Mouse (Mus musculus) heart, adult 8-10 months (tissue): ENCODE data around the gene Asf1b. TPM values are rescaled to one million over a fixed set of nuclear protein-coding genes. Genes with fewer than 3 reads are reported as not detected.

Source experiments
- DNase-seq: peaks from one replicate; pipeline ENCODE4 v3.0.0; 2022; ENCODE audit warnings: low spot score
- total RNA-seq, 4 experiments: library from RNA; stranded (reverse); gene quantifications; 2 replicates each; pipeline ENCODE4 v1.2.4; 2022

Gene Asf1b
- 1 to 10 TPM in 3 of 4 experiments, under 1 TPM in 1; 0.81 to 2.4 (median 1.7) TPM for total RNA-seq

- DNase-seq: peak; percentile 98
These were observed at the start of gene Asf1b, which contains the start of gene Gm10644 for GRCm38 (mm10) chr8:83955106-83955957. Gene Asf1b (plus strand): TSS chr8:83955507. Gene Gm10644 (minus strand): TSS chr8:83955205.

DNA sequence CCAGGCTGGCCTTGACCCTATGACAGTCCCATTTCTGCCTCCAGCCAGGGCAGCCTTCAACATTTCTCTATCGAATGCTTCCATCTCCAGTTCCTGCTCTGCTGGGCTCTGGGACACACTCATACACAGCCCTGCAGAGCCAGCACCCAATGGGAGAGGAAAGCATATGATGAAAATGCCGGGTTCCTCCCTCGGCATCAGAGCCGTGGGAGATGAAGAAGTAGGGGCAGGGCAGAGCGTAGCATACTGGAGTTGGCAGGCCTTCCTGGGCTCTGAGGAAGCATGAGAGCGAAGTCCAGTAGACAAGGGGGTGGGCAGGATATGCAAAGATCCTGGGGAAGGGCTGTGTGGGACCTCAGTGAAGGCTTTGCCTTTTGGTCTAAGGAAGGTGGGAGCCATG lies 46.7 kb upstream of the Asf1b start:
- no peak for DNase-seq

DNA sequence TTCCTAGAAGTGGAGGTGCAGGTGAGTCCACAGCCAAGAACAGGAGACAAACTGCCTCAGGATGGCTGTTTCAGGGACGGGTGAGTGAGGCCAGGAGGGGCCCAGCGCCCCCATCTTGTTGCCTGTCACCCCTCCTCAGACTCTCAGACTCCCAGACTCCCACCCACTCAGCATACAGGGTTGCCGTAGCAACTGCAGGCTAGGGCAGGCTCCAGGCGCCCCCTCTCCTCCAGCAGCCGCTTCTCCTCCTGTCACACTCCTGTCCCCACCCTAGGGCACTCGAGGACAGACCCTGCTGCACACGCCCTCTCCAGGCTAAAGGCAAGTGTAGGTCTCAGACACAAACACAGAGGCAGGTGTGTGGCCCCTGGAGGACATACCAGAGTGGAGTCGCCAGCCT lies 46.0 kb upstream of the Asf1b start:
- DNase-seq: no peak

GRCm38 (mm10) chr8:83911809-83912731 lies 43.2 kb upstream of the Asf1b start:
- no peak for DNase-seq

- no peak for DNase-seq
These were observed 41.1 kb upstream of the Asf1b start for GRCm38 (mm10) chr8:83914232-83914631.

GRCm38 (mm10) chr8:83914860-83915259 lies 40.4 kb upstream of the Asf1b start:
- no peak for DNase-seq

GRCm38 (mm10) chr8:83916015-83916414 lies 39.3 kb upstream of the Asf1b start:
- no peak for DNase-seq

DNA sequence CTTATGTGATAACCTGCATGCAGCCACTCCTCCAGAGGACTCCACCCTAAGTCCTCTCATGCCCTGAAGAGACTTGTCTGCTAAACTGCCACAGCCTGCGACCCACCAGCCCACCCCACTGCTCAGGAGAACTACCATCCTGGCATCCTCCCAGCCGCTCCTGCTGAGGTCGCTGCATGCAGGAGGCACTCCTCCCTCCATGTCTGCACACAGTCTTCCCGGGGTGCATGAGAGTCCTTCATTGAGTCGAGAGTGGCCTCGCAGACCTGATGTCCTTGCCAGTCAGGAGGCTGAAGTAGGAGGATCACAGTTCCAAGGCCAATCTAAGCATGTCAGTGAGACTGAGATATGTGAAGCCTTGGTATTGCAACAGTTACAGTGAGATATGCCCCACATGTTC lies 37.7 kb upstream of the Asf1b start:
- DNase-seq: no peak

- DNase-seq: peak; percentile 80
These were observed 33.7 kb upstream of the Asf1b start for GRCm38 (mm10) chr8:83921558-83921957.

GRCm38 (mm10) chr8:83922727-83923126 lies 32.6 kb upstream of the Asf1b start:
- no peak for DNase-seq

DNA sequence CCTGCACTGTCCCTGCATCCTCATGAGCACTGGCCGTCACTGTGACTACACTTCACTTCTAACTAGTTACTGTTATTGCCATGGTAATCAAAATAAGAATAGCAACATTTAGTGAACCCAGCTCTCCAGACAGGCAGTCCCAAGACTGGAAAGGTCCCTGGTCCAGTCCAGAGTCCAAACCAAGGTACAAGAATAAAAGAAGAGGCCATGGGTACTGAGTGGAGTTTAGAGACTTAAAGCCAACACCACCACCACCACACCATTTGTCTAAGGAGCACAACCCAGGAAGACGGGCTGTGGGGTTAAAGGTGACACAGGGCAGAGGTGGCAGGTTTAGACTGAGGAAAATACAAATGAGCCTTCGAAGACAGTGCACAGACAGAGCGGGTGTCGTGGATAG lies 30.7 kb upstream of the Asf1b start:
- no peak for DNase-seq

GRCm38 (mm10) chr8:83926266-83926665 lies 29.0 kb upstream of the Asf1b start:
- no peak for DNase-seq

DNA sequence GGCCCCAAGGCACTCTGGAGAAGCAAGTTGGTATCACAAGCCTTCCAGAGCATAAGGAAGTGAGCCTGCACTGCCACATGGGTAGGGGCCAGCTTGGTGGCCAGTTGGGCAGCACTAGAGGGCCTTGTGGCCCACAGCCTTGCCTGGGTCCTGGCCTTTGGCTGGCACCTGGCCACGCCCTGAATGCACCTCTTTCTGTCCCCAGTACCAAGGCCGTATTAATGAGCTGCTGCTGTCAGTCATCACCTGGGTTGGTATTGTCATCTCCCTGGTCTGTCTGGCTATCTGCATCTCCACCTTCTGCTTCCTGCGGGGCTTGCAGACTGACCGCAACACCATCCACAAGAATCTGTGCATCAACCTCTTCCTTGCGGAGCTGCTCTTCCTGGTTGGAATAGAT lies 21.1 kb upstream of the Asf1b start:
- no peak for DNase-seq

- no peak for DNase-seq
These were observed 20.3 kb upstream of the Asf1b start for GRCm38 (mm10) chr8:83934994-83935393.

- no peak for DNase-seq
These were observed 19.9 kb upstream of the Asf1b start for GRCm38 (mm10) chr8:83935435-83935834.

GRCm38 (mm10) chr8:83937645-83938044 lies 17.7 kb upstream of the Asf1b start:
- DNase-seq: no peak

- no peak for DNase-seq
These were observed 17.0 kb upstream of the Asf1b start for GRCm38 (mm10) chr8:83938330-83938729.

GRCm38 (mm10) chr8:83941066-83941677 lies 14.1 kb upstream of the Asf1b start:
- DNase-seq: no peak

- no peak for DNase-seq
These were observed 12.9 kb upstream of the Asf1b start for GRCm38 (mm10) chr8:83942446-83942845.

DNA sequence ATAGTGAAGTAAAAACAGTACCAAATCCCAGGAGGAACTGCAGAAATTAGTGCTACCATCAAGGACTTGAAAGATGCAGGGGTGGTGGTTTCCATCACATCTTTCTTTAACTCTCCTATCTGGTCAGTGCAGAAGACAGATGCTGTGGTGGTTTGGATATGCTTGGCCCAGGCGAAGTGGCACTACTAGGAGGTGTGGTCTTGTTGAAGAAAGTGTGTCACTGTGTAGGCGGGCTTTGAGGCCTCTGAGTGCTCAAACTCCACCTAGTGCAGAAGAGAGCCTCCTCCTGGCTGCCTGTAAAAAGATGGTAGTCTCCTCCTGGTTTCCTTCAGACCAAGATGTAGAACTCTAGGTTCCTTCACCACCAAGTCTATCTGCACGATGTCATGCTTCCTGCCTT lies 9.8 kb upstream of the Asf1b start:
- DNase-seq: no peak

DNA sequence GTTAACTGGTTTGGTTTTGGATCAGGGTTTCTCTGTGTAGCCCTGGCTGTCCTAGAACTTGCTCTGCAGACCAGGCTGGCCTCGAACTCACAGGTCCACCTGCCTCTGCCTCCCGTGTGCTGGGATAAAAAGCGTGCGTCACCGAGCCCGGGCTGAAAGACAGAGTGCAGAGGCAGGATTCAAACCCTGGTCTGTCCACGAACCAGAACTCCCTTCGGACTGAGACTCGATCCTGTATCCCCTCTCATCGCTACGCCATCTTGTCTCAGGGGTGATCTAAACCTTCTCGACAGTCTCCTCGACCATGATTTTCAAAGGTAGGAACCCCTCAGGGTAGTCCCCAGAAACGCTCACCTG lies 580 bp upstream of the Asf1b start:
- DNase-seq: no peak

GRCm38 (mm10) chr8:83955958-83956218 lies 581 bp downstream of the Asf1b start:
- no peak for DNase-seq
